Mouse (Mus musculus): ENCODE measurements around the gene Serpine2. TPM values are rescaled to one million over a fixed set of nuclear protein-coding genes. Genes with fewer than 3 reads are reported as not detected.

Gene Serpine2
- total RNA-seq (2021) = 100 to 1,000 TPM; 122 to 129 TPM

- peak; percentile 65 for DNase-seq
- intact Hi-C loops (cut with DNase I) = no loop called here
These were observed at the start of gene Serpine2 for GRCm38 (mm10) chr1:79861130-79861942. Gene Serpine2 (minus strand): TSS chr1:79861180.

GRCm38 (mm10) chr1:79907811-79908210 lies 46.8 kb upstream of the Serpine2 start:
- DNase-seq = no peak
- intact Hi-C loops (cut with DNase I) = no loop called here

DNA sequence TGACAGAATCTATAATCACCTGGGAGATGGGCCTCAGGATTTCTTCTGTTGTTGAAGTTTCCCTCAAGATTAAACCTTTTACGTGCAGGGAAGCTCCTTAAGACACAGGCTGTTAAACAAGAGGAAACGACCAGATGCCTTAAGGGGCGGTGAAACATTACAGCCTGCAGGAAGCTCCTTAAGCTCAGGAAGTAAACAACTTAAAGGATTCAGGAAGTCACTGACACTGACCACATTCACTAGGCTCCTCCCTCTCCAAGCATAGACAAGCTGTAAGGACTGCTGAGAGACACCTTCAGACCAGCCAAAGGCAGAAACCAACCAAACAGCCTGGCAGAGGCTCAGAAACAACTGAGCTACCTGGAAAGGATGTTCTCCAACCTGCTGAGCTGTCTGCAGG lies 44.3 kb upstream of the Serpine2 start:
- intact Hi-C loops (cut with DNase I) = no loop called here
- no peak for DNase-seq

DNA sequence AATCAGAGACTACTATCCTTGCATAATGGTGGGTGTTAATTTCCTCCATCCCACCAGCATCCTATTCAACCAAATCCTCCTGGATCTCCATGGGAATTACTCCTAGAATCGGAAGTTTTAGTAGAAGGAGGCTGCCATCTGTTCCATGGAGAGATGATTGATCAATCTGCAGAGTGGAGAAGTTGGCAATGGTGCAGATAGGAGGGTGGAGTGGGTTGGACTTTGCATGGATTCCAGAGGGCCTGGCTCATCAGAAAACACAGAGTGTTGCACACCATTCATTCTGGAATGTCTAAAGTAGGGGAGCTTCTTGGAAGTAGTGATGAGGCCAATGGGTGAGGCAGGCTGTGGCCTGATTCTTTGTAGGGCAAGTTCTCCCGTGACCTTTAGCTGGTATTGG lies 41.9 kb upstream of the Serpine2 start:
- intact Hi-C loops (cut with DNase I) = no loop called here
- no peak for DNase-seq

DNA sequence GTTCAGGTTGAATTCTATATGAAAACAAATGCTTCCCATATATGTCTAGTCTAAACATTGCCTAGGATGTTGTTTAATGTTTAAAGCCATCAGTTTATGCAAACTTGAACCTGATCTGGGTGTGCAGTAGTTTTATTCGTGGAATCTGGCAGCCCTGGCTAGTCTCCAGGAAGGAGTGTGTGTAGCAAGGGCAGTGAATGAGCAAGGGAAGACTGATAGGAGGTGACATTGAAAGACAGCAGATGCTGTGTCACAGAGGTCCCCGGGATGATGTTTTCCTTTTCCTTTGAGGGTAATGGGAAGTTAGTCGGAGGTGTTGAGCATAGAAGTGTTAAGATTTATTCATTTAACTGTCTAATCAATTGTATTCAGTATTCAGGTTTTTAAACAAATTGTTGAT lies 21.7 kb upstream of the Serpine2 start:
- DNase-seq = no peak
- intact Hi-C loops (cut with DNase I) = no loop called here

GRCm38 (mm10) chr1:79874741-79875140 lies 13.8 kb upstream of the Serpine2 start:
- intact Hi-C loops (cut with DNase I) = no loop called here
- DNase-seq = no peak

DNA sequence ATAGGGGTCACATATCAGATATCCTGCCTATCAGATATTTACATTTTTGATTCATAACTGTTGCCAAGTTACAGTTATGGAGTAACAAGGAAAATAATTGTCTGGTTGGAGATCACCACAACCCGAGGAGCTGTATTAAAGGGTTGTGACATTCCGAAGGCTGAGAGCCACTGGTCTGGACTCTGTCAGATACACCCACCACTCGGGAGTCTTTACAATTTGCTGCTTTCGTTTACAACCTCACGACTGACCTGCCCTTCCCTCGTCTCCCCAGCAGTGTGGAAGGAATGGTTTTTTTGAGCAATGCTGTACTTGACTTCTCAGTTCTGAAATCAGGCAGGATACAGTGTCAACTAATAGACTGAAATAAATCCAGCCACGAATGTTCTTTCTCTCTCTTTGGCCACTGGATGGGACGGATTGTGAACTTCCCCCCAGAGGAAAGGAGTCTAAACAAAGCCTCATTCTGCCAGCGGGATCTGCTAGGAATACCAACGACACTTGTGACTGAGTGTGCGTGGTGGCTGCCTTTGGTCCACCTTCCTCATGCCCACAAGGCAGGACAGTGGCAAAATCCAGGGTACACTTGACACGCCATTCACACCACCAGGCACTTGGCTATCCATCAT lies 455 bp downstream of the Serpine2 start:
- intact Hi-C loops (cut with DNase I) = no loop called here

DNA sequence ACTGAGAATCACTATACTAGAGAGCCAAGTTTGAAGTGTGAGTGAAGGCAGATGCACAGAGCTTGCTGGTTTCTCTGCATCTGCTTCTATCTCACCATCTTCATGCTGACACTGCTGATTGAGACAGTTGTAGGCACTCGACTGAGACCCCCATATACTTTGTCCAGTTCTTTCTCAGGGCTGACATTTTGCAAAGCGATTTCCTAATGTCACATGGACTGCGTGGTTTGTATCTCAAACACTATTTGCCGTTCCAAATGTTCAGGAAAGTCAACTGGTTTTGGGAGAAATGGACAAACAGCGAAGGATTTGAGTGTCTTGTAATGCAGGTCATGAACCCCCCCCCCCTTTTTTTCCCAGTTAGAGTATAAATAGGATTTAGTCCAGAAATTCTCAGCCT lies 1.0 kb downstream of the Serpine2 start:
- intact Hi-C loops (cut with DNase I) = no loop called here
- no peak for DNase-seq

More for the DNA sequence above, 455 bp downstream of the Serpine2 start:
- no peak for DNase-seq

GRCm38 (mm10) chr1:79859026-79859425 lies 2.0 kb downstream of the Serpine2 start:
- intact Hi-C loops (cut with DNase I) = no loop called here
- no peak for DNase-seq

GRCm38 (mm10) chr1:79858389-79858994 lies 2.5 kb downstream of the Serpine2 start:
- peak; percentile 50 for DNase-seq
- intact Hi-C loops (cut with DNase I) = no loop called here

DNA sequence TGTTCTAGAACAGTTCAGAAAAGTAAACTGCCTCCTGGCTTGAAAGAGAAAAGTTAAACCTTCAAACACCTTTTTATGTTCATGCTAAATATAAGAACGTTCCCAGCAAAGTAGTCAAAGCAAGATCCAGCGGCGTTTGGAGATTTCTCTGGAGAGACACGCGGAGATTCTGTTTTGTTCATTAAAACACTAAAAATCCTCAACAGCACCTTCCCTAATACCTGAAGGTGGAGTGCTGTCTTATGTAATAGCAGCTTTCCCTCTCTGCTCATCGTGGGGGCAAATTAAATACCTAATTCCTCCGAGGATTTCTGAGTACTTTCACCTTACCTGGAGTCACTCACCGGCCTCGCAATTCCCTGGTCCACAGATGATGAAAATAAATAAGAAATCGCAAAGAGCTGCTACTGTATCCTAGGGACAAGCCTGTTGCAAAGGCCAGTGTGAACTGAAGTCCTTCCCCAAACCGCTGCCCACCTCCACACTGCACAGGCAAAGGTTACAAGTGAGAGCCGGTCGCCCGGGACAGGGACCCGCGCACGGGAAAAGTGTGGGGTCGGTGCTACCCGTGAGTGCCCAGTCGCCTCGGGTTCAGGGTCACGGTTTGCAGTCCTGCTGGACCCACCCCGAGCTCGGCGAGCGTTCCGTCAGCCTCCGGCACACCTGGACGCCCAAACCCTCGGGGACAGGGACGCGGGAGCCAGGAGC lies 3.1 kb downstream of the Serpine2 start:
- intact Hi-C loops (cut with DNase I) = no loop called here
- DNase-seq = peak; percentile 20

DNA sequence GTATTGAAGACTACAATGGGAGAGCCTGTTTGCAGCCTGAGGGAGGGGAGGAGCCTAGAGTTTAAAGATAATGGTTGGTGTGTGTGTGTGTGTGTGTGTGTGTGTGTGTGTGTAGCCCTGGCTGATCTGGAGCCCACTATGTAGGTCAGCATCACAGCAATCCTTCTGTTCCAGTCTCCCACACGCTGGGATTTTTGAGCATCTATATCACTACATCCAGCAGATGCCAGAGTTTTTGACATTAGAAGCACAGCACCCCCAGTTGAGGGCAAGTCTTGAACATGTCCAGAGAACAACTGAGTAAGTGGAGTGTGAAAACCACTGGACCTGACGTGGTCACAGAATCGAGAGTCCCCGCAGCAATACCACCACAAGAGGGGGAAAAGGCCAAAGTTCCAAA lies 4.2 kb downstream of the Serpine2 start:
- intact Hi-C loops (cut with DNase I) = no loop called here
- no peak for DNase-seq

GRCm38 (mm10) chr1:79853527-79853926 lies 7.5 kb downstream of the Serpine2 start:
- intact Hi-C loops (cut with DNase I) = no loop called here
- DNase-seq = no peak

DNA sequence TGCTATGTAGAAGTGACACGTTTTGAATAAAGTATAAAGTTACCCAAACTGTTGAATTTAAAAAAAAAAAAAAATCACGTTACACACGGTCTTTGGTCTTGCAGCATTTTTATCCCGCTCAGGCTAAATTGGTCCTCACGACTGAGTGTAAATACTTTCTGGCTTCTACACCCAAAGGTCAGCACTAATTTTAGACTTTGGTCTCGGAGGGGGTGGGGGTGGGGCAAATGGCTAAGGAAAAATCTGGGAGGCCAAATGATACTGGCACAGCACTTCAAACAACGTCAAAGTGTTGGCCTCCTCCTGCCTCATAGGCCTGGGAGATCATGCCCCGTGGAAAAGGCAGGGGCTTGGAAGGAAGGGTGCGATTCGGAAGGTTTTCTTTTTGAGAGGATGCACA lies 10.6 kb downstream of the Serpine2 start:
- intact Hi-C loops (cut with DNase I) = no loop called here
- no peak for DNase-seq

DNA sequence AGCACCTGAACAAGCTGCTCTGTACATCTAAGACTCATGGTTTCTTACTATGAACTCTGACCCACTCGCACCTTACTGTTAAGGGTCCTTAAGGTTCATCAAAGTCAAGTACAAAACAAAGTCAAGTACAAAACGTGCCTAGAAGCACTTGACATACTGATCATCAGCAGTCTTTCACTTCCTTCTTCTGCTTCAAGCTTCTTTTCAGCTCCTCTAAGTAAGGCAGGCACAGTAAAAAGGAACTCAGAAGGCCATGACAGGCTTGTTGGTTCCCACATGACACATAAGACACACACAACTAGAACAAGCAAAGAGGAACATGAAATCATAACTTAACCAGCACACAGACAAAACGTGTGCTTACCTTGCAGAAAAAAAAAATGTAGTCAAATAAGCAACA lies 12.3 kb downstream of the Serpine2 start:
- intact Hi-C loops (cut with DNase I) = no loop called here
- no peak for DNase-seq

DNA sequence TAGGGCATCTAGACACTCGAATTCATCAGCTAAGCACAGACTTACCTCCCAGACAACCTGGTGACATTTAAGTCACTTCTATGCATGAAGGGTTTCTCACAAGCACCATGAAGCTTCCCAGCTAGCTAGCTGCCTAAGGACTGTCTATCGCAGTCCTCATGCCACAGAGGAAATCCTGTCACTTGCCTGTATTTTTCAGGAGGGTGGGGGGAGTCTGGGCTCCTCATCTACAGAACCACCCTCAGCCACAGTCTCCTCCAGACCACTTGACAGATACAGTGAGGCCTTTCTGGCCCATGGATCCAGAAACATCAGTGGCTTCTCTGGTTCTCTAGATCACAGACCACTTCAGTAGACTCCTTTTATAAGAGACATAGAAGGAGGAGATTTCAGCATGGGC lies 14.1 kb downstream of the Serpine2 start:
- DNase-seq = no peak
- intact Hi-C loops (cut with DNase I) = no loop called here

- intact Hi-C loops (cut with DNase I) = no loop called here
- DNase-seq = peak; percentile 83
These were observed 28.1 kb downstream of the Serpine2 start for GRCm38 (mm10) chr1:79832719-79833404.

- intact Hi-C loops (cut with DNase I) = no loop called here
- no peak for DNase-seq
These were observed 36.9 kb downstream of the Serpine2 start for GRCm38 (mm10) chr1:79823951-79824633.

- DNase-seq = peak; percentile 56
- intact Hi-C loops (cut with DNase I) = no loop called here
These were observed 38.0 kb downstream of the Serpine2 start for GRCm38 (mm10) chr1:79822806-79823525.
